Mouse (Mus musculus) bone marrow, adult 2 months (tissue): Measurements from ENCODE around the gene Pgrmc1.
"Not testable (repeated sequence)": the region's sequence is repeated elsewhere in the genome, so short reads cannot be mapped to it uniquely, and the experiment has no call there.

Source experiments
- CTCF ChIP-seq: fragments of 200-500 bp; IDR thresholded peaks from 2 replicates; pipeline ENCODE4 v1.5.1; 2011; ENCODE audit warnings: low read length, control low read depth; ENCODE audit not compliant: control insufficient read depth, insufficient read depth
- POLR2A ChIP-seq: fragments of 200-500 bp; IDR thresholded peaks from 2 replicates; pipeline ENCODE4 v1.6.1; 2011; ENCODE audit warnings: low read depth, mild to moderate bottlenecking, control low read depth, low read length, borderline replicate concordance; ENCODE audit not compliant: control insufficient read depth

DNA sequence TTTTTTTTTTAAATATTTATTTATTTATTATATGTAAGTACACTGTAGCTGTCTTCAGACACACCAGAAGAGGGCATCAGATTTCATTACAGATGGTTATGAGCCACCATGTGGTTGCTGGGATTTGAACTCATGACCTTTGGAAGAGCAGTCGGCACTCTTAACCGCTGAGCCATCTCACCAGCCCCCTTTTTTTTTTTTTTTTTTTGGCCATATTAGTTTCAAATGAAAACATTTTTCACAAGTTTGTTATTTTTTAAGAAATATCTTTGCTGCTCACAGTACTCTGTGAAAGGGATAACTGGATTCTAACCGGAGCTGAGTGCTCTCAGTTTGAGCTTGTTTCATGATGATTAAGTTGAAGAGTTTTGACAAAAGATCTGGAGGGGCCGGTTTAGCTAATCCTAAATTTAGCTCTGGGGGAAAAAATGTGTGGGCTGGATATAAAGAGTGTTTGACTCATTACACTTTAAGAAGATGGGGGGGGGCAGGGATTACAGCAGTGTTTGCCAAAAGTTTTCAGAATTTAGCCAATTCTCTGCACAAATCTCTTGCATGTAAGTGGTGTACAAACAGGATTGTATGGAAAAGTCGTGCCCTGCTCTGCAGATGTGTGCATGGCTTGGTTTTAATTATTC is 1.4 kb upstream of the Pgrmc1 start:
- TF ChIP-seq CTCF, POLR2A: not testable (repeated sequence)
